In the genomic region with DNA sequence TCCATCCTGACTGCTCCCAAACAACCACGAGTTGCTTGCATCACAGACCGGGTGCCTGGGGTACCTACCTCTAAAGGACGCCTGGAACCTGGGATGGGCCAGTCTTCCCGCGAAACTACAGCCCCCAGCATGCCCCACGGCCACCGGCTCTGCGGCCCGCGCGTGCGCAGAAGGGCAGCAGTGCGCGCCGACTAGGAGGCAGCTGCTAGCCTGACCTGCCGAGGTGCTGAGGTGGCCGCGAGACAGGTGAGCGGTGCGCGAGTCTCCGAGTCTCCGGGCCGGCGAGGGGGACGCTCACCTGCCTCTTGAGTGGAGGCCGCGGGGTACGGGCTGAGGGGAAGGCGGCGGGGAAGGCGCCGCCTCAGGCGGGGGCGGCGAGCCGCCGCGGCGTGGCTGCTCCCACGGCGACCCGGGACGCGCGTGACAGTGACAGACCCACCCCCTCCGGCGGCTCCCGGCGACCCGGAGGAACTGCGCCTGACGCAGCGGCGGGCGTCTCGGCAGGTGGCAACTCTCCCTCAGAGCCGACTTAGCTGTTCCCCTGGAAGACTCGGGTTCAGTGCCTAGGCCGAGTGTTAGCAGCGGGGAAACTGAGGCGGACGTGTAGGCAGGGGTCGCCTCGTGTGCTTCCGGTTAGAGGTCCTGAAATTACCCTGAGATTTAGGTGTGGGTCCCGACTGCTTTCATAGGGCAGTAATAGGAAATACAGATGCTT, we compare ENCODE assay signal across 8 mouse cellular contexts. TPM values are rescaled to one million over a fixed set of nuclear protein-coding genes. Genes with fewer than 3 reads are reported as not detected.
DNase-seq lines count a peak whose midpoint lies in the region; ATAC-seq lines count a peak whose summit lies in the region.

TSS of gene Sgsm3 (plus strand) at position 146 of the 715 bp plus-strand sequence.

- peak; percentile 82 for DNase-seq in T-cell, adult 2 months (ENCODE audit: low spot score)
- peak; percentile 88 to 92 for DNase-seq in cerebellum, postnatal 36 days
- peak; percentile 82 for DNase-seq in gastrocnemius, adult 18-20 months (ENCODE audit: low spot score)
- DNase-seq in left cerebral cortex, adult 18-20 months (ENCODE audit: low spot score in 2 of 2): peak; percentile 81 to 90
- DNase-seq in right cerebral cortex, adult 18-20 months: peak; percentile 90
- DNase-seq in urinary bladder, postnatal 10 days (ENCODE audit: low spot score): peak; percentile 55

- peak within 1 kb of the TSS; percentile 89 for H3K9ac ChIP-seq in hindbrain, embryonic 16.5 days (ENCODE audit: low read depth, low read length)

- no peaks in the 10 kb centered on the region for H3K36me3 ChIP-seq in hindbrain, embryonic 16.5 days (ENCODE audit: control insufficient read depth, insufficient read depth, low read length)
- no peaks in the 10 kb centered on the region for H3K36me3 ChIP-seq in macrophage (ENCODE audit: inconsistent target)

- no peaks in the 10 kb centered on the region for H3K9me3 ChIP-seq in hindbrain, embryonic 16.5 days (ENCODE audit: control insufficient read depth, low read length)

- H3K27me3 ChIP-seq in hindbrain, embryonic 16.5 days (replicated peaks; ENCODE audit: control insufficient read depth, insufficient read depth, low read length): no peaks in the 10 kb centered on the region

- peak within 1 kb of the TSS; percentile 74 for H3K27ac ChIP-seq in hindbrain, embryonic 16.5 days (ENCODE audit: low read depth, low read length)
- no peak within 1 kb of the TSS for H3K27ac ChIP-seq in macrophage

- under 1% methylated on average over 60 of the region's 67 CpGs for WGBS in hindbrain, embryonic 16.5 days
- WGBS in macrophage (ENCODE audit: missing documents): under 1% methylated on average over 65 of the region's 67 CpGs

- peak; percentile 97 for ATAC-seq in hindbrain, embryonic 16.5 days

- H3K79me2 ChIP-seq in macrophage (ENCODE audit: inconsistent target): peaks cover 5% of the 10 kb centered on the region; the same call in 1 of the 2 replicates

- peaks cover 10% of the 10 kb centered on the region for H3K4me1 ChIP-seq in hindbrain, embryonic 16.5 days (ENCODE audit: control insufficient read depth, insufficient read depth, low read depth, low read length)

- peak within 1 kb of the TSS; percentile 91 for H3K4me3 ChIP-seq in hindbrain, embryonic 16.5 days (ENCODE audit: low read length)
- H3K4me3 ChIP-seq in macrophage (ENCODE audit: inconsistent target): peak within 1 kb of the TSS; percentile 50

- H3K4me2 ChIP-seq in hindbrain, embryonic 16.5 days (ENCODE audit: low read length): peak within 1 kb of the TSS; percentile 72

RNA-seq across cellular contexts. Expression of gene Sgsm3, which starts in this region (rescaled TPM):
- total RNA-seq in gastrocnemius, adult 18-20 months (2021): 10 to 100 TPM; 17.3 to 19.2 TPM
- 81.8 and 85.1 TPM in 2 replicates for polyA plus RNA-seq in hindbrain, embryonic 16.5 days (2015; fragmentation: Nextera tagmentation; extraction: Ambion mirVana)
- 10 to 100 TPM; 93.3 to 99.9 TPM for total RNA-seq in left cerebral cortex, adult 18-20 months (2021)
- 10 to 100 TPM in 22 of 26 experiments, 1 to 10 TPM in 4; 1.7 to 51.6 (median 21.5) TPM for total RNA-seq in macrophage (2018; cell fraction: chromatin; rRNA removed)
- total RNA-seq in macrophage (2018; cell fraction: cytosol; rRNA removed): 10 to 100 TPM in 3 of 26 experiments, 1 to 10 TPM in 23; 3.6 to 13.7 (median 7.7) TPM
- 10 to 100 TPM in 18 of 26 experiments, 1 to 10 TPM in 8; 4.5 to 30.6 (median 12.9) TPM for total RNA-seq in macrophage (2018; cell fraction: nucleus; rRNA removed)
- polyA plus RNA-seq in macrophage (2018): 7.2 to 11.6 TPM (median 10.3 TPM) in 3 replicates

Comparison
In these comparisons a context has a peak if more than half of its experiments do, and no peak if none do; other contexts are left out.
1. RNA of gene Sgsm3 (total RNA-seq): 93.3 to 99.9 TPM in left cerebral cortex, adult 18-20 months; 17.3 to 19.2 TPM in gastrocnemius, adult 18-20 months; every median in the first group is over 4 times any median in the second.
2. Peak in every context shown above with its lines, with median percentiles within 50 percentile points of each other: DNase-seq.